Mouse (Mus musculus) Patski (cell line): ENCODE measurements at regions not wholly inside any gene's neighbourhood (a gene's known extent, or its start where the extent isn't known, plus 50 kb on each side); places are given as distances from the start of the nearest gene placed in this dataset.
"Not testable (repeated sequence)": the region's sequence is repeated elsewhere in the genome, so short reads cannot be mapped to it uniquely, and the experiment has no call there.

ENCODE experiments used
- ATAC-seq: fragments of 100-300 bp; one replicate; pipeline ENCODE4 v1.8.0; 2021
- CTCF ChIA-PET: fragments of 350-600 bp; sonication (Branson Sonifier 250); formaldehyde crosslinking; loops from one replicate; lab custom pipeline; 2022; ENCODE audit warnings: inconsistent platforms; lab: Charles Lee
- POLR2A ChIA-PET: fragments of 350-600 bp; sonication (Branson Sonifier 250); formaldehyde crosslinking; loops from one replicate; lab custom pipeline; 2022; ENCODE audit warnings: antibody characterized with exemption, inconsistent platforms; lab: Charles Lee
- DNase-seq: peaks from one replicate; pipeline ENCODE4 v3.0.0-alpha.2; 2011; ENCODE audit warnings: low read depth, low spot score
- H3K27me3 ChIP-seq: fragments of 371-371 bp; one replicate; pipeline ENCODE4 v1.5.1; 2021
- CTCF ChIP-seq: fragments of 100-300 bp; IDR thresholded peaks from one replicate; pipeline ENCODE4 v1.5.1; 2021
- in situ Hi-C: fragments of 300-500 bp; cut with MboI; formaldehyde crosslinking; loops from 3 replicates; pipeline ENCODE4 v1.11.1; 2018; ENCODE audit warnings: low pct_unique_long_range_greater_than_20kb, mixed read lengths

DNA sequence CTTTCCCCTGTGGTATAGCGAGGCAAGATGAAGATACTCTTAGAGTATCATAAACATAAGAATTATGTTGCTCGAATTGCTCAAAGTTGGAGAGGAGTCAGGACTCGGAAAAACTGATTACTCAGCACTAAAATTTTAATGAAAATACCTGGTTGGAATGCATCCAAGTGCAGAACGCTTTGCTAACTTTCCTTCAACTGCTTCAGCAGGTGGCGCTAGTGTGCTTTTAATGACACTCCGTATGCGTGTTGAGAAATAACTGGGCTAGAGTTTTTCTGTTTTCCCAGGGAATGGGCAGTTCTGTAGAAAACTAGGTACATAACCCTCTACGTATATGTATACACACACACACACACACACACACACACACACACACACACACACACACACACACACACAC is 221.0 kb downstream of the Grxcr1 start:
- in situ Hi-C loops: loop anchor here (25.0 kb wide), 1 partner anchor 1260 kb away; no protein-coding TSS in a partner anchor
- no peak for ATAC-seq
- no peak for DNase-seq
- ChIA-PET CTCF (no interaction called here), POLR2A (interaction anchor here (0.6 kb wide), 1 partner anchor 10 kb away, joined by 3 read pairs; no protein-coding TSS in a partner anchor)
- peak; percentile 53 for TF ChIP-seq CTCF
- peaks cover 9% of the 10 kb centered on the region for H3K27me3 ChIP-seq

DNA sequence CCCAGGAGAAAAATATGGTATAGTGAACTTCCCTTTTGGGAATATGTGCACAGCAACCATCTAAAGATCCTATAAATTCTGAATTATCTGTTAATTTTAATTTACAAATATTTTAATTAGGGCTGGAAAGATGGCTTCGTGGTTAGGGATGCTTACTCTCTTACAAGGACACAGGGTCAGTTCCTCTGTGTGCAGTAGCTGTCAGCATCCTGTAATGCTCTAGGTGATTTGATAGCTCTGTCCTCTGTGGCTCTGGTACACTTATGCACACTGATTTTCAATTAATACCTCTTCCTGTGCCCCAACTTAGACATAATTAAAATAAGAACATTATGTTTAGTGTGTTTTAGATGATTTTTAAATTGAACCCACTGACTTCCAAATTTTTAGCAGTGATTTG is 221.8 kb downstream of the Grxcr1 start:
- CTCF ChIA-PET: no interaction called here
- ATAC-seq (no peak), DNase-seq (no peak)
- in situ Hi-C loops: loop anchor here (25.0 kb wide), 1 partner anchor 1259 kb away; no protein-coding TSS in a partner anchor
- POLR2A ChIA-PET: interaction anchor here (0.6 kb wide), 1 partner anchor 9 kb away, joined by 3 read pairs; no protein-coding TSS in a partner anchor
- peaks cover 9% of the 10 kb centered on the region for H3K27me3 ChIP-seq
- no peak for TF ChIP-seq CTCF

GRCm38 (mm10) chr5:68254111-68254510 is 222.5 kb downstream of the Grxcr1 start:
- no peak for DNase-seq
- no peak for TF ChIP-seq CTCF
- in situ Hi-C loops: loop anchor here (25.0 kb wide), 1 partner anchor 1258 kb away; no protein-coding TSS in a partner anchor
- CTCF ChIA-PET: no interaction called here
- peaks cover 9% of the 10 kb centered on the region for H3K27me3 ChIP-seq
- POLR2A ChIA-PET: no interaction called here
- ATAC-seq: no peak

- ATAC-seq: no peak
- in situ Hi-C loops: loop anchor here (25.0 kb wide), 1 partner anchor 1248 kb away; no protein-coding TSS in a partner anchor
- POLR2A ChIA-PET: no interaction called here
- no peak for TF ChIP-seq CTCF
- no peak for DNase-seq
- CTCF ChIA-PET: no interaction called here
- H3K27me3 ChIP-seq: peaks cover 4% of the 10 kb centered on the region
Observed at GRCm38 (mm10) chr5:68264206-68264605, 232.6 kb downstream of the Grxcr1 start.

GRCm38 (mm10) chr5:68274271-68274670 is 242.6 kb downstream of the Grxcr1 start:
- ChIA-PET POLR2A (no interaction called here), CTCF (no interaction called here)
- in situ Hi-C loops: loop anchor here (25.0 kb wide), 1 partner anchor 1238 kb away; no protein-coding TSS in a partner anchor
- H3K27me3 ChIP-seq: no peaks in the 10 kb centered on the region
- DNase-seq (no peak), ATAC-seq (no peak)
- no peak for TF ChIP-seq CTCF

GRCm38 (mm10) chr5:68275558-68276263 is 244.1 kb downstream of the Grxcr1 start:
- TF ChIP-seq CTCF: no peak
- H3K27me3 ChIP-seq: no peaks in the 10 kb centered on the region
- ChIA-PET POLR2A (interaction anchor here (0.5 kb wide), 1 partner anchor 762 kb away, joined by 4 read pairs; no protein-coding TSS in a partner anchor), CTCF (no interaction called here)
- no peak for DNase-seq
- no peak for ATAC-seq
- in situ Hi-C loops: no loop called here

GRCm38 (mm10) chr5:68295774-68296173 is 264.1 kb downstream of the Grxcr1 start:
- CTCF ChIA-PET, H3K27me3 ChIP-seq, in situ Hi-C loops, DNase-seq, POLR2A ChIA-PET, ATAC-seq: not testable (repeated sequence)

DNA sequence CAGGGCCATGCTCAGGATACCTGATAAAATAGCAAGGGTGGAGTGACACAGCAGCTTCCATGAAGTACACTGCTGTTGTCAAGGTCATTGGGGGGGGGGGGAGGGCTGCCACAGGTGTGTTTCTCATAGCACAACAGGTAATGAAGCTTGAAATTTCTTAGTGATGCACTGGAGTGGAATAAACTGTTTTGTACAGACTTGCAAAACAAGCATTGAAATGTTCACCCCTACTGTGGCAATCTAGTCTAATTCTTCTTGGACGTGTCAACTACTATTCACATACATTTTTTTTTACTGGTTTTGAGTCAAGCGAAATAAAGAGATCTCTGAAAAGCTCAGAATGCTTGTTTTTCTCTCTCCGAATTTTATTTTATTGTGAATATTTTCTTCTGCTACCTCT is 281.6 kb downstream of the Grxcr1 start:
- H3K27me3 ChIP-seq: no peaks in the 10 kb centered on the region
- ChIA-PET CTCF (no interaction called here), POLR2A (no interaction called here)
- ATAC-seq (no peak), DNase-seq (no peak)
- in situ Hi-C loops: no loop called here
- TF ChIP-seq CTCF: no peak

- TF ChIP-seq CTCF: no peak
- ChIA-PET CTCF (interaction anchor here (1.0 kb wide), 1 partner anchor 11 kb away, joined by 3 read pairs; no protein-coding TSS in a partner anchor), POLR2A (no interaction called here)
- DNase-seq (no peak), ATAC-seq (no peak)
- in situ Hi-C loops: no loop called here
- H3K27me3 ChIP-seq: no peaks in the 10 kb centered on the region
Observed at GRCm38 (mm10) chr5:68318979-68319378, 287.3 kb downstream of the Grxcr1 start.

GRCm38 (mm10) chr5:68326998-68327593 is 295.5 kb downstream of the Grxcr1 start:
- CTCF ChIA-PET: no interaction called here
- ATAC-seq (peak; percentile 57), DNase-seq (peak; percentile 7)
- POLR2A ChIA-PET: no interaction called here
- in situ Hi-C loops: no loop called here
- no peak for TF ChIP-seq CTCF
- no peaks in the 10 kb centered on the region for H3K27me3 ChIP-seq

- no peak for DNase-seq
- CTCF ChIA-PET: no interaction called here
- ATAC-seq: no peak
- no peak for TF ChIP-seq CTCF
- in situ Hi-C loops: no loop called here
- no peaks in the 10 kb centered on the region for H3K27me3 ChIP-seq
- POLR2A ChIA-PET: no interaction called here
Observed at GRCm38 (mm10) chr5:68329311-68329710, 297.7 kb downstream of the Grxcr1 start.
